Mouse (Mus musculus) midbrain, embryonic 15.5 days (tissue): ENCODE data around the gene Zscan4e. TPM values are rescaled to one million over a fixed set of nuclear protein-coding genes. Genes with fewer than 3 reads are reported as not detected.
"Not testable (repeated sequence)": the region's sequence is repeated elsewhere in the genome, so short reads cannot be mapped to it uniquely, and the experiment has no call there.

Source experiments
- ATAC-seq: fragments of 200-750 bp; cut with Nextera tagmentation; replicated peaks from 2 replicates; pipeline ENCODE4 v1.8.0; 2017; ENCODE audit warnings: moderate TSS enrichment
- H3K27ac ChIP-seq: fragments of 300-500 bp; sonication (generic); 2 replicates; pipeline ENCODE4 v1.5.1; 2015; ENCODE audit warnings: mild to moderate bottlenecking, inconsistent platforms
- H3K27me3 ChIP-seq: fragments of 300-500 bp; sonication (generic); replicated peaks from 2 replicates; pipeline ENCODE4 v1.6.1; 2015; ENCODE audit warnings: inconsistent platforms
- H3K36me3 ChIP-seq: fragments of 300-500 bp; sonication (generic); replicated peaks from 2 replicates; pipeline ENCODE4 v1.6.1; 2015; ENCODE audit warnings: inconsistent platforms
- H3K4me1 ChIP-seq: fragments of 300-500 bp; sonication (generic); 2 replicates; pipeline ENCODE4 v1.6.1; 2015; ENCODE audit warnings: inconsistent platforms
- H3K4me2 ChIP-seq: fragments of 300-500 bp; sonication (generic); 2 replicates; pipeline ENCODE4 v1.6.1; 2015; ENCODE audit warnings: inconsistent platforms, mild to moderate bottlenecking, moderate library complexity
- H3K4me3 ChIP-seq: fragments of 300-500 bp; sonication (generic); 2 replicates; pipeline ENCODE4 v1.5.1; 2015; ENCODE audit warnings: mild to moderate bottlenecking, inconsistent platforms
- H3K9ac ChIP-seq: fragments of 300-500 bp; sonication (generic); 2 replicates; pipeline ENCODE4 v1.6.1; 2015; ENCODE audit warnings: mild to moderate bottlenecking, inconsistent platforms
- H3K9me3 ChIP-seq: fragments of 300-500 bp; sonication (generic); 2 replicates; pipeline ENCODE4 v1.6.1; 2016; ENCODE audit warnings: inconsistent platforms
- microRNA-seq: library from miRNA; unstranded; fragments of <30 nt; microRNA quantifications from one replicate; pipeline ENCODE4, GENCODE M21; 2016
- polyA plus RNA-seq: library from polyadenylated mRNA; unstranded; fragments of >200 nt; fragmentation: Nextera tagmentation; extraction: Ambion mirVana; gene quantifications from 2 replicates; pipeline ENCODE4 v1.2.1, GENCODE M21; 2015

Gene Zscan4e
- polyA plus RNA-seq: not detected in 2 replicates

- H3K9ac ChIP-seq, H3K4me3 ChIP-seq, H3K27ac ChIP-seq, H3K4me2 ChIP-seq, H3K9me3 ChIP-seq, H3K36me3 ChIP-seq, H3K4me1 ChIP-seq, H3K27me3 ChIP-seq, ATAC-seq: not testable (repeated sequence)
Measured at GRCm38 (mm10) chr7:11310582-11310981, at the start of gene Zscan4e. Zscan4e (minus strand) TSS chr7:11310682.

Small RNA genes within 50 kb of the gene (microRNA-seq; reads per million reads assigned to microRNA genes)
- gene Gm23087: not detected
- not detected for gene Gm26248

Other genes starting within 250 kb of the Zscan4e start
- not detected in 2 replicates for gene Zscan4-ps1, start 241.0 kb downstream of the Zscan4e start, polyA plus RNA-seq
- not detected in 2 replicates for gene Zscan4d, start 144.5 kb downstream of the Zscan4e start, polyA plus RNA-seq
- gene Zscan4f, start 87.2 kb upstream of the Zscan4e start, polyA plus RNA-seq: not detected in 2 replicates
- not detected in 2 replicates for gene Zscan4-ps2, start 203.6 kb upstream of the Zscan4e start, polyA plus RNA-seq